Mouse (Mus musculus): ENCODE data around the gene Pemt. TPM values are rescaled to one million over a fixed set of nuclear protein-coding genes. Genes with fewer than 3 reads are reported as not detected.

Pemt gene
- 5.0 and 6.0 TPM in 2 replicates for polyA plus RNA-seq (2015; fragmentation: Nextera tagmentation; extraction: Ambion mirVana)

GRCm38 (mm10) chr11:60046058-60046735 lies at the start of gene Pemt:
Gene Pemt (minus strand): TSS chr11:60046489.
- Histone ChIP-seq H3K4me2 (replicated peaks; ENCODE audit: low read depth, low read length) (peak within 1 kb of the TSS; percentile 61), H3K4me1 (ENCODE audit: insufficient read depth, low read depth, low read length) (no peaks in the 10 kb centered on the region; the same call in 1 of the 2 replicates), H3K9ac (replicated peaks; ENCODE audit: low read depth) (peak within 1 kb of the TSS; percentile 24; the same call in 1 of the 2 replicates), H3K4me3 (ENCODE audit: low read depth, low read length) (peak within 1 kb of the TSS; percentile 50), H3K36me3 (ENCODE audit: insufficient read depth, low read length) (no peaks in the 10 kb centered on the region), H3K9me3 (ENCODE audit: low read length) (no peaks in the 10 kb centered on the region), H3K27me3 (replicated peaks; ENCODE audit: insufficient read depth, low read length) (no peaks in the 10 kb centered on the region), H3K27ac (ENCODE audit: low read length) (peak within 1 kb of the TSS; percentile 78)
- WGBS: under 1% methylated on average over 44 of the region's 44 CpGs
- peak; percentile 98 for DNase-seq (ENCODE audit: low spot score)
- ATAC-seq: peak; percentile 99
- no peak for TF ChIP-seq EP300 (IDR thresholded peaks at IDR 0.05)
- TF ChIP-seq CTCF (IDR thresholded peaks at IDR 0.05): peak; percentile 72

DNA sequence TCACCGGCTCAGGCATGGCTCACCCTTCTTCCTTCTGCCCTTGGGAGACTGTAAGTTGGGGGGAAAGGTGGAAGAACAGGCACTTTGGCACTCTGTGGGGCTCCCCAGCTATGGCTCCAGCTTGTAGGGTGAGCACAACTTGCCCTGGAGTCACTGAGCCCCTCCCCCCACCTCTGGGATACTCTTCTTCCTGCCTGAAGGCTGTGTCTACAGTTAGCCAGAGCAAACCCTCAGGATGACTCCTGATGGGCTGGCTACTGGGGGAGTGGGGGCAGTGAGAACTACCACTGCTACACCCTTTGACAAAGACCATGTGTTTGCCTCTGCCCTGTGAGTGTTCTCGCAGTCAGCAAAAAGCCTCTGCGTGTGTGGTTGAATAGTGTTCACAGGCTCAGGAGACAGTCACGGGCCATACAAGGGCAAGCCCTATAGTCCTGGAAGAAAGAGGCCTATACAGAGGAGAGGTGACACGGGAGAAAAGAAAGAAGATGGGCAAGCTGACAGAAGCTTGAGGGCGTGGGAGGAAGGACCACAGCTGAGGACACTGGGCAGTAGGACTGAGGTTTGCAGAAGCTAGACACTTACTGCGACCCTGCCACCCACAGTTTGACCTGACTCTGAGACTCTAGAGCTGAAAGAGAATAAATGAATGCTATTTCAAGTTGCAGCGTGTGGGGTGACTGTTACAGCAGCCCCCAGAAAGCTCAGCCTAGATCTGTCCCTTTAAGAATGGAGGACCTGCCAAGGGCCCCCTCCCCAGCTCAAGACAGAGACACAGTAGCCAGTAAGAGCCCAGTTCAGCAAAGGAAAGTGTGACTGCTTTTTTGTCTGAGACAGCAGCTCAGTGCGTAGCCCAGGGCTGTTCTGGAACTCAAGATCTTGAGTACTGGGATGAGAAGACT lies 48.9 kb upstream of the Pemt start:
- peak; percentile 44 for ATAC-seq
- WGBS: 49% methylated on average over 9 of the region's 9 CpGs
- no peak overlapping the region for H3K9ac ChIP-seq (replicated peaks; ENCODE audit: low read depth)

DNA sequence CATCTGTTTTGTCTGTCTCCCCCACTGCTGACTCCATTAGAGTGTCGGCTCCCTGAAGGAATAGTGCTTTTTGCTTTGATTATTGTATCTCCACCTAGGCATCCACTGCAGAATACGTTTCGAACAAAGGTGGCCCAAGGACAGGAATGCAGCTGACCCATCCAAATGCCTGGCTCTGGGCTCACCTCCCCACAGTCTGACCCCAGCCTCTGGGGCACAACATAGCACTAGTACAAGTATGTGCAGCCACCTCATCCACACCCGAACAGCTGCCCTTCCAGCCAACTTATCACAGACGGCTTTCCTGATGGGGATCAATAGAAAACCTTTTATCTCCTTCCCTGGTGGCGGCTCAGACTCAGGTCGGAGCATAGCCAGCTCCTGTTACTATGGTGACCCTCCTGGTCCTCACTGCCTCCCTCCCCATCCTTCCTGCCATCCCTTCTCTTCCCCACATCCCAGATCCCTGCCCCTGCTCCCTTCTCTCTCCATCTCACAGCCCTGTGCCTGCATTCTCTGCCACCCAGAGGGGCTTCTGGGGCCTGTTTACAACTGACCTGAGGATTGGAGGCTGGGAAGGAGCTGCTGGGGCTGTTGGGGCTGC lies 47.8 kb upstream of the Pemt start:
- H3K4me2 ChIP-seq (replicated peaks; ENCODE audit: low read depth, low read length): no peak overlapping the region
- TF ChIP-seq EP300 (IDR thresholded peaks at IDR 0.05): no peak
- no peak for TF ChIP-seq CTCF (IDR thresholded peaks at IDR 0.05)
- H3K4me3 ChIP-seq (ENCODE audit: low read depth, low read length): no peak overlapping the region
- no peak overlapping the region for H3K9ac ChIP-seq (replicated peaks; ENCODE audit: low read depth)
- no peaks in the 10 kb centered on the region for H3K9me3 ChIP-seq (ENCODE audit: low read length)
- ATAC-seq (no peak), DNase-seq (ENCODE audit: low spot score) (no peak)
- H3K36me3 ChIP-seq (ENCODE audit: insufficient read depth, low read length): no peaks in the 10 kb centered on the region
- H3K27ac ChIP-seq (ENCODE audit: low read length): no peak overlapping the region
- H3K4me1 ChIP-seq (ENCODE audit: insufficient read depth, low read depth, low read length): peaks cover 6% of the 10 kb centered on the region; the same call in 1 of the 2 replicates
- WGBS: 71% methylated on average over 7 of the region's 7 CpGs
- H3K27me3 ChIP-seq (replicated peaks; ENCODE audit: insufficient read depth, low read length): no peaks in the 10 kb centered on the region

More for the DNA sequence above, 48.9 kb upstream of the Pemt start:
- no peak for TF ChIP-seq EP300 (IDR thresholded peaks at IDR 0.05)
- TF ChIP-seq CTCF (IDR thresholded peaks at IDR 0.05): no peak
- Histone ChIP-seq H3K4me2 (replicated peaks; ENCODE audit: low read depth, low read length) (no peak overlapping the region), H3K27me3 (replicated peaks; ENCODE audit: insufficient read depth, low read length) (no peaks in the 10 kb centered on the region), H3K4me3 (ENCODE audit: low read depth, low read length) (no peak overlapping the region), H3K27ac (ENCODE audit: low read length) (no peak overlapping the region), H3K36me3 (ENCODE audit: insufficient read depth, low read length) (no peaks in the 10 kb centered on the region), H3K4me1 (ENCODE audit: insufficient read depth, low read depth, low read length) (peaks cover 6% of the 10 kb centered on the region; the same call in 1 of the 2 replicates), H3K9me3 (ENCODE audit: low read length) (no peaks in the 10 kb centered on the region)
- peak; percentile 50 for DNase-seq (ENCODE audit: low spot score)

- Histone ChIP-seq H3K9ac (replicated peaks; ENCODE audit: low read depth) (no peak overlapping the region), H3K27me3 (replicated peaks; ENCODE audit: insufficient read depth, low read length) (no peaks in the 10 kb centered on the region), H3K36me3 (ENCODE audit: insufficient read depth, low read length) (no peaks in the 10 kb centered on the region), H3K4me3 (ENCODE audit: low read depth, low read length) (no peak overlapping the region), H3K4me1 (ENCODE audit: insufficient read depth, low read depth, low read length) (peaks cover 6% of the 10 kb centered on the region; the same call in 1 of the 2 replicates), H3K9me3 (ENCODE audit: low read length) (no peaks in the 10 kb centered on the region), H3K27ac (ENCODE audit: low read length) (no peak overlapping the region), H3K4me2 (replicated peaks; ENCODE audit: low read depth, low read length) (no peak overlapping the region)
- no peak for ATAC-seq
- TF ChIP-seq CTCF (IDR thresholded peaks at IDR 0.05) (no peak), EP300 (IDR thresholded peaks at IDR 0.05) (no peak)
- no peak for DNase-seq (ENCODE audit: low spot score)
These were observed 46.9 kb upstream of the Pemt start for GRCm38 (mm10) chr11:60093227-60093626.

- WGBS: 54% methylated on average over 7 of the region's 7 CpGs
- TF ChIP-seq EP300 (IDR thresholded peaks at IDR 0.05) (no peak), CTCF (IDR thresholded peaks at IDR 0.05) (no peak)
- ATAC-seq (no peak), DNase-seq (ENCODE audit: low spot score) (peak; percentile 41)
- no peaks in the 10 kb centered on the region for H3K27me3 ChIP-seq (replicated peaks; ENCODE audit: insufficient read depth, low read length)
- H3K27ac ChIP-seq (ENCODE audit: low read length): no peak overlapping the region
- H3K9me3 ChIP-seq (ENCODE audit: low read length): no peaks in the 10 kb centered on the region
- no peak overlapping the region for H3K4me2 ChIP-seq (replicated peaks; ENCODE audit: low read depth, low read length)
- peaks cover 6% of the 10 kb centered on the region; the same call in 1 of the 2 replicates for H3K4me1 ChIP-seq (ENCODE audit: insufficient read depth, low read depth, low read length)
- H3K4me3 ChIP-seq (ENCODE audit: low read depth, low read length): no peak overlapping the region
- no peaks in the 10 kb centered on the region for H3K36me3 ChIP-seq (ENCODE audit: insufficient read depth, low read length)
- no peak overlapping the region for H3K9ac ChIP-seq (replicated peaks; ENCODE audit: low read depth)
These were observed 45.1 kb upstream of the Pemt start for GRCm38 (mm10) chr11:60091422-60091761.
